Mouse (Mus musculus): ENCODE measurements around the gene Kcnq1.

- TF ChIP-seq POLR2A (IDR thresholded peaks at IDR 0.05; ENCODE audit: low read depth, low read length) (no peak), CTCF (IDR thresholded peaks at IDR 0.05; ENCODE audit: extremely low read depth, insufficient read depth, insufficient read length, insufficient replicate concordance) (no peak)
Measured at GRCm38 (mm10) chr7:143142680-143143079, 36.5 kb downstream of the Kcnq1 start.
